10 mouse cellular contexts compared by ENCODE assay signal in the genomic region with DNA sequence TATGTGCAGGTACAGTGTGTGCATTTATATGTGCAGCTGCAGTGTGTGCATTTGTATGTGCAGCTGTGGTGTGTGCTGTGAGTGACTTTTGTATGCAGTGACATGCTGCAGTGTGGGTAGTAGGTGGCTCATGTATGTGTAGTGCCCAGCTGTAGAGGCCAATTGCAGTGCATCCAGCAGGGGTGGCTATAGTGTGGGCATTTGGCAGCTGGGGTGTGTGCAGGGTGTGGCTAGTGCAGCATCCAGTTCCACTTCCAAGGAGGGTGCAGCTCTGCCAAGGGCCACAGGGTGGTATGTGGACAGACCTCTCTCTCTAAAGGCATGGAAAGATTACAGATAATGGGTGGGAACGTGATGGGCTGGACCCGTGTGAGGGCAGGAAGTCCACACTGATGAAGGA.
"Had no signal": no experiment of that assay in that cellular context is flagged by ENCODE, and none has a peak within 500 bp of the region (broad histone marks: within the 10 kb centered on the region; RNA-seq: fewer than 3 reads in every experiment).

No protein-coding gene starts in this region.

- H3K9ac ChIP-seq: limb, embryonic 15.5 days; liver, embryonic 13.5 days; liver, postnatal 0 days; midbrain, embryonic 15.5 days had no signal

- H3K36me3 ChIP-seq: limb, embryonic 15.5 days; liver, embryonic 13.5 days; midbrain, embryonic 15.5 days had no signal

- H3K4me1 ChIP-seq: liver, embryonic 13.5 days had no signal

- H3K27me3 ChIP-seq: limb, embryonic 15.5 days; liver, embryonic 13.5 days; midbrain, embryonic 15.5 days had no signal

- H3K27ac ChIP-seq: hindbrain, postnatal 0 days; limb, embryonic 15.5 days; liver, embryonic 13.5 days; midbrain, embryonic 15.5 days had no signal

- H3K4me2 ChIP-seq: limb, embryonic 15.5 days; liver, embryonic 13.5 days; midbrain, embryonic 11.5 days; midbrain, embryonic 15.5 days had no signal

- ATAC-seq: hindbrain, postnatal 0 days; liver, postnatal 0 days; midbrain, embryonic 15.5 days had no signal

- H3K4me3 ChIP-seq: limb, embryonic 15.5 days; liver, embryonic 13.5 days; midbrain, embryonic 15.5 days had no signal

- H3K9me3 ChIP-seq: limb, embryonic 15.5 days; liver, embryonic 13.5 days; midbrain, embryonic 15.5 days had no signal

- DNase-seq: kidney, adult 8-10 months; liver, embryonic 13.5 days; liver, postnatal 0 days; lung, postnatal 36 days; right cerebral cortex, postnatal 14 days; thymus, postnatal 4 days had no signal
